Mouse (Mus musculus) forebrain, embryonic 16.5 days (tissue): ENCODE results near the gene Kcna7. TPM values are rescaled to one million over a fixed set of nuclear protein-coding genes. Genes with fewer than 3 reads are reported as not detected.
A peak's percentile ranks its signal among the peaks of the same experiment; 100 is the strongest.
"Not testable (repeated sequence)": the region's sequence is repeated elsewhere in the genome, so short reads cannot be mapped to it uniquely, and the experiment has no call there.

Experiments used
- ATAC-seq: fragments of 200-750 bp; cut with Nextera tagmentation; 2 replicates; pipeline ENCODE4 v1.8.0; 2017; ENCODE audit warnings: mild to moderate bottlenecking, moderate library complexity
- H3K27ac ChIP-seq: fragments of 300-500 bp; sonication (generic); 2 replicates; pipeline ENCODE4 v1.5.1; 2014; ENCODE audit warnings: low read length, control low read depth
- H3K27me3 ChIP-seq: fragments of 300-500 bp; sonication (generic); replicated peaks from 2 replicates; pipeline ENCODE4 v1.6.1; 2014; ENCODE audit warnings: low read length; ENCODE audit not compliant: control insufficient read depth, insufficient read depth
- H3K36me3 ChIP-seq: fragments of 300-500 bp; sonication (generic); 2 replicates; pipeline ENCODE4 v1.6.1; 2014; ENCODE audit not compliant: control insufficient read depth, insufficient read depth
- H3K4me1 ChIP-seq: fragments of 300-500 bp; sonication (generic); replicated peaks from 2 replicates; pipeline ENCODE4 v1.6.1; 2014; ENCODE audit warnings: low read length; ENCODE audit not compliant: control insufficient read depth, insufficient read depth
- H3K4me2 ChIP-seq: fragments of 300-500 bp; sonication (generic); 2 replicates; pipeline ENCODE4 v1.6.1; 2014; ENCODE audit warnings: mild to moderate bottlenecking, low read length, control low read depth
- H3K4me3 ChIP-seq: fragments of 300-500 bp; sonication (generic); replicated peaks from 2 replicates; pipeline ENCODE4 v1.5.1; 2014; ENCODE audit warnings: mild to moderate bottlenecking, low read length, control low read depth
- H3K9ac ChIP-seq: fragments of 300-500 bp; sonication (generic); replicated peaks from 2 replicates; pipeline ENCODE4 v1.6.1; 2014; ENCODE audit warnings: low read depth, low read length, control low read depth
- H3K9me3 ChIP-seq: fragments of 300-500 bp; sonication (generic); 2 replicates; pipeline ENCODE4 v1.6.1; 2016; ENCODE audit warnings: low read length; ENCODE audit not compliant: control insufficient read depth
- WGBS: fragments of 180-500 bp; shearing (Covaris S2); extraction: QIAGEN DNeasy Blood & Tissue Kit; methylation state at CpG from one replicate; pipeline ENCODE4 v1.1.7; 2014; 5-methylcytosine and 5-hydroxymethylcytosine counted together
- polyA plus RNA-seq: library from polyadenylated mRNA; unstranded; fragments of >200 nt; fragmentation: Nextera tagmentation; extraction: Ambion mirVana; gene quantifications from 2 replicates; pipeline ENCODE4 v1.2.1, GENCODE M21; 2015

Kcna7 gene
- polyA plus RNA-seq = not detected in 2 replicates

- 0 out of 2 replicates have a peak, but pooled peaks have one; percentile 31 for ATAC-seq
- Histone ChIP-seq H3K4me2 (peak within 1 kb of the TSS; percentile 43), H3K4me3 (peak within 1 kb of the TSS; percentile 32), H3K9ac (no peak within 1 kb of the TSS), H3K27me3 (peaks cover 59% of the 10 kb centered on the region), H3K36me3 (no peaks in the 10 kb centered on the region), H3K27ac (no peak within 1 kb of the TSS), H3K9me3 (no peaks in the 10 kb centered on the region; the same call in 1 of the 2 replicates), H3K4me1 (peaks cover 7% of the 10 kb centered on the region; the same call in 1 of the 2 replicates)
- WGBS = 9% methylated on average over 28 of the region's 28 CpGs
These were observed at the start of gene Kcna7 for GRCm38 (mm10) chr7:45405091-45406075. Gene Kcna7 (plus strand): TSS chr7:45405653.

GRCm38 (mm10) chr7:45356087-45356486 is 49.4 kb upstream of the Kcna7 start:
- no peaks in the 10 kb centered on the region for H3K27me3 ChIP-seq
- H3K27ac ChIP-seq = no peak overlapping the region
- no peaks in the 10 kb centered on the region for H3K9me3 ChIP-seq
- no peak overlapping the region for H3K4me2 ChIP-seq
- 69% methylated on average over 13 of the region's 13 CpGs for WGBS
- no peaks in the 10 kb centered on the region for H3K4me1 ChIP-seq
- H3K36me3 ChIP-seq = peaks cover 21% of the 10 kb centered on the region
- ATAC-seq = no peak
- no peak overlapping the region for H3K4me3 ChIP-seq
- no peak overlapping the region for H3K9ac ChIP-seq

GRCm38 (mm10) chr7:45359081-45359480 is 46.4 kb upstream of the Kcna7 start:
- not testable (repeated sequence) for H3K9me3 ChIP-seq, H3K27me3 ChIP-seq, H3K9ac ChIP-seq, H3K4me2 ChIP-seq, ATAC-seq, H3K4me3 ChIP-seq, H3K27ac ChIP-seq
- WGBS = 69% methylated on average over 10 of the region's 11 CpGs
- H3K4me1 ChIP-seq = peaks cover 13% of the 10 kb centered on the region
- H3K36me3 ChIP-seq = peaks cover 18% of the 10 kb centered on the region

GRCm38 (mm10) chr7:45360404-45361125 is 44.9 kb upstream of the Kcna7 start:
- H3K4me3 ChIP-seq = no peak overlapping the region
- 57% methylated on average over 18 of the region's 18 CpGs for WGBS
- no peak overlapping the region; the same call in 1 of the 2 replicates for H3K4me2 ChIP-seq
- H3K9me3 ChIP-seq = no peaks in the 10 kb centered on the region
- 0 out of 2 replicates have a peak, but pooled peaks have one; percentile 3 for ATAC-seq
- H3K27ac ChIP-seq = no peak overlapping the region
- peaks cover 13% of the 10 kb centered on the region; the same call in 1 of the 2 replicates for H3K36me3 ChIP-seq
- H3K27me3 ChIP-seq = 0 out of 2 replicates have a peak, but pooled peaks cover 3% of the 10 kb centered on the region
- peaks cover 22% of the 10 kb centered on the region for H3K4me1 ChIP-seq
- H3K9ac ChIP-seq = no peak overlapping the region

- 1% methylated on average over 43 of the region's 43 CpGs for WGBS
- peak; percentile 87 for ATAC-seq
These were observed 44.1 kb upstream of the Kcna7 start for GRCm38 (mm10) chr7:45361243-45361804.

GRCm38 (mm10) chr7:45362801-45363200 is 42.7 kb upstream of the Kcna7 start:
- Histone ChIP-seq H3K36me3 (no peaks in the 10 kb centered on the region), H3K9me3 (no peaks in the 10 kb centered on the region), H3K9ac (no peak overlapping the region), H3K4me3 (no peak overlapping the region), H3K27me3 (0 out of 2 replicates have a peak, but pooled peaks cover 3% of the 10 kb centered on the region), H3K27ac (no peak overlapping the region), H3K4me2 (no peak overlapping the region; the same call in 1 of the 2 replicates), H3K4me1 (peaks cover 29% of the 10 kb centered on the region)
- ATAC-seq = no peak
- 9% methylated on average over 13 of the region's 13 CpGs for WGBS

More at GRCm38 (mm10) chr7:45361243-45361804, 44.1 kb upstream of the Kcna7 start:
- peak overlapping the region; percentile 55 for H3K4me3 ChIP-seq
- 0 out of 2 replicates have a peak, but pooled peaks cover 3% of the 10 kb centered on the region for H3K27me3 ChIP-seq
- 0 out of 2 replicates have a peak, but pooled peaks cover 8% of the 10 kb centered on the region for H3K36me3 ChIP-seq
- H3K27ac ChIP-seq = peak overlapping the region; percentile 43
- H3K9me3 ChIP-seq = no peaks in the 10 kb centered on the region
- peaks cover 26% of the 10 kb centered on the region for H3K4me1 ChIP-seq
- peak overlapping the region; percentile 71 for H3K9ac ChIP-seq
- H3K4me2 ChIP-seq = peak overlapping the region; percentile 82

GRCm38 (mm10) chr7:45363983-45364382 is 41.5 kb upstream of the Kcna7 start:
- ATAC-seq = no peak

DNA sequence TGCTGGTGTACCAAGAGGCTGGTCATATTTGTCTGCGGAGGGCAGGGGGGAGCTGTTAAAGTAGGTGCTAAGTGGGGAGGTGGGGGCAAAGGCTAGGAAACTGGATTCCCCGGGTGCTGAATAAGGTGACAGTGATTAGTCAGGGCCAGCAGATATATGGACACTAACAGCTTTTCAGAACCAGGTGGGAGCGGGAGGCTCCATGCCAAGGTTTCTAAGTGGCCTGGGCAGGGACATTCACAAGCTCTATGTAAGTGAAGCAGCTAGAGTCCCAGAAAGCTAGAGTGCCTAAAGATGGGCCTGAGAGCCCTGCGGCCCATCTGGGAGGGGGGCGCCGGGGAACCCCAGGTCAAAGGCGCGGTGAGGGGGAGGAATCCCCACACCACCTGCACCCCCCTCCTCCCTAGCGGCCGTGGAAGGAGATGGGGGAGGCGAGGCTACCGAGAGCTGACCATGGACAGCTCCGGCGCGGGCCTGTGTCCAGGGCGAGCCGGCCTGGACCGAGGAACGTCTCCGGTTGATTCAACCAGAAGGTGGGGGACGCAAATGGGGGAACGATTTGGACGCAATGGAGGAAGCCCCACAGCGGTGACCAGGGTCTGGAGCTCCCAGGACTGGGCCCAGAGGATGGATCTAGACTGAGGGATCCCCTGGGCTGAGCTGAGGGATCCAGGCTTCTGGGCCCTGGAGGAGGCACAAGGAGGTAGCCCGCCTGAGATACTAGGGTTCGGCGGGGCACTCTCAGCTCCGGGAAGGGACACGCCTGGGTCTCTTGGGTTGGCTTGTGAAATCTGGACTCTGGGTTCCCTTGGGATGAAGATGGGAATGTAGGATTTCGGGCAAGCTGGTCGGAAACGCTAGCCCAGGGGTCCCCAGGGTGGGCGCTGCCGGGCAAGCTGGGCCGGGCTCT is 39.5 kb upstream of the Kcna7 start:
- WGBS = 3% methylated on average over 35 of the region's 35 CpGs
- Histone ChIP-seq H3K27ac (peak overlapping the region; percentile 42), H3K9ac (peak overlapping the region; percentile 94), H3K4me3 (peak overlapping the region; percentile 85), H3K36me3 (no peaks in the 10 kb centered on the region), H3K9me3 (no peaks in the 10 kb centered on the region), H3K27me3 (peaks cover 9% of the 10 kb centered on the region), H3K4me1 (peaks cover 49% of the 10 kb centered on the region), H3K4me2 (peak overlapping the region; percentile 59)
- no peak for ATAC-seq

More at GRCm38 (mm10) chr7:45363983-45364382, 41.5 kb upstream of the Kcna7 start:
- Histone ChIP-seq H3K36me3 (no peaks in the 10 kb centered on the region), H3K9ac (no peak overlapping the region), H3K27me3 (peaks cover 4% of the 10 kb centered on the region; the same call in 1 of the 2 replicates), H3K4me2 (no peak overlapping the region), H3K4me1 (peaks cover 34% of the 10 kb centered on the region), H3K9me3 (no peaks in the 10 kb centered on the region), H3K27ac (no peak overlapping the region), H3K4me3 (no peak overlapping the region)
- WGBS = 89% methylated on average over 2 of the region's 2 CpGs
